Mouse (Mus musculus) thymus, adult 18-20 months (tissue): ENCODE results near the gene Dnaja2.

ENCODE experiments used
- DNase-seq, 2 experiments: peaks; one replicate each; pipeline ENCODE4 v3.0.0; 2022; ENCODE audit warnings: mixed read lengths in 2 of 2

Gene Dnaja2

GRCm38 (mm10) chr8:85555181-85556145 lies at the start of gene Dnaja2:
Gene Dnaja2, minus strand, starts transcription at chr8:85555344.
- peak; percentile 82 to 85 for DNase-seq

GRCm38 (mm10) chr8:85604201-85604600 lies 49.1 kb upstream of the Dnaja2 start:
- DNase-seq: no peak

GRCm38 (mm10) chr8:85603203-85603895 lies 48.2 kb upstream of the Dnaja2 start:
- DNase-seq: peak in 1 of 2 experiments; percentile 5

GRCm38 (mm10) chr8:85602737-85603136 lies 47.6 kb upstream of the Dnaja2 start:
- DNase-seq: no peak

GRCm38 (mm10) chr8:85601741-85602140 lies 46.6 kb upstream of the Dnaja2 start:
- DNase-seq: no peak

GRCm38 (mm10) chr8:85597413-85598191 lies 42.5 kb upstream of the Dnaja2 start:
- no peak for DNase-seq

GRCm38 (mm10) chr8:85595391-85595790 lies 40.2 kb upstream of the Dnaja2 start:
- DNase-seq: no peak

GRCm38 (mm10) chr8:85594983-85595382 lies 39.8 kb upstream of the Dnaja2 start:
- no peak for DNase-seq

- DNase-seq: no peak
Observed at GRCm38 (mm10) chr8:85593324-85593723, 38.2 kb upstream of the Dnaja2 start.

- DNase-seq: no peak
Observed at GRCm38 (mm10) chr8:85591532-85591931, 36.4 kb upstream of the Dnaja2 start.

- DNase-seq: no peak
Observed at GRCm38 (mm10) chr8:85590258-85590657, 35.1 kb upstream of the Dnaja2 start.

- DNase-seq: no peak
Observed at GRCm38 (mm10) chr8:85588596-85588995, 33.5 kb upstream of the Dnaja2 start.

GRCm38 (mm10) chr8:85577666-85578065 lies 22.5 kb upstream of the Dnaja2 start:
- DNase-seq: no peak

- DNase-seq: no peak
Observed at GRCm38 (mm10) chr8:85573972-85574496, 18.9 kb upstream of the Dnaja2 start.

- no peak for DNase-seq
Observed at GRCm38 (mm10) chr8:85570466-85570865, 15.3 kb upstream of the Dnaja2 start.

GRCm38 (mm10) chr8:85567801-85568200 lies 12.7 kb upstream of the Dnaja2 start:
- no peak for DNase-seq

- DNase-seq: no peak
Observed at GRCm38 (mm10) chr8:85565186-85565585, 10.0 kb upstream of the Dnaja2 start.

- no peak for DNase-seq
Observed at GRCm38 (mm10) chr8:85563336-85563735, 8.2 kb upstream of the Dnaja2 start.

GRCm38 (mm10) chr8:85559966-85560365 lies 4.8 kb upstream of the Dnaja2 start:
- no peak for DNase-seq

- no peak for DNase-seq
Observed at GRCm38 (mm10) chr8:85559201-85559600, 4.1 kb upstream of the Dnaja2 start.

- DNase-seq: no peak
Observed at GRCm38 (mm10) chr8:85557601-85557986, 2.5 kb upstream of the Dnaja2 start.

GRCm38 (mm10) chr8:85556986-85557600 lies 1.9 kb upstream of the Dnaja2 start:
- DNase-seq: no peak
